Mouse (Mus musculus) cerebellum, adult 11 months (tissue): ENCODE data around the gene Pcdh8.

Source experiments
- DNase-seq: peaks from one replicate; pipeline ENCODE4 v3.0.0; 2022

Gene Pcdh8

GRCm38 (mm10) chr14:79740515-79740914 is 30.6 kb downstream of the Pcdh8 start:
- DNase-seq = no peak

- no peak for DNase-seq
Observed at GRCm38 (mm10) chr14:79738441-79738840, 32.7 kb downstream of the Pcdh8 start.

GRCm38 (mm10) chr14:79737642-79738379 is 33.3 kb downstream of the Pcdh8 start:
- DNase-seq = no peak

- no peak for DNase-seq
Observed at GRCm38 (mm10) chr14:79736781-79737180, 34.3 kb downstream of the Pcdh8 start.

GRCm38 (mm10) chr14:79733501-79733900 is 37.6 kb downstream of the Pcdh8 start:
- DNase-seq = no peak

GRCm38 (mm10) chr14:79728811-79729210 is 42.3 kb downstream of the Pcdh8 start:
- DNase-seq = no peak

GRCm38 (mm10) chr14:79724002-79724681 is 47.0 kb downstream of the Pcdh8 start:
- no peak for DNase-seq

- DNase-seq = no peak
Observed at GRCm38 (mm10) chr14:79722228-79722627, 48.9 kb downstream of the Pcdh8 start.
